Mouse (Mus musculus): Measurements from ENCODE around the gene Zfp784. TPM values are rescaled to one million over a fixed set of nuclear protein-coding genes. Genes with fewer than 3 reads are reported as not detected.
"Not testable (repeated sequence)": the region's sequence is repeated elsewhere in the genome, so short reads cannot be mapped to it uniquely, and the experiment has no call there.

Gene Zfp784
- polyA plus RNA-seq, 1 experiment, result 1.5 TPM

GRCm38 (mm10) chr7:5020000-5020681 is 18.1 kb downstream of the Zfp784 start, which contains the start of the genes Zfp865 and Ccdc106:
Gene Zfp865, plus strand, starts transcription at chr7:5020376.
Gene Ccdc106, plus strand, starts transcription at chr7:5020553.
- TF ChIP-seq MYOG (IDR thresholded peaks at IDR 0.05; ENCODE audit: control insufficient read depth in 1 of 3, insufficient read depth in 1 of 3, insufficient read length in 2 of 3, low read depth in 2 of 3) (peak in 1 of 3 experiments; percentile 7), TCF12 (IDR thresholded peaks at IDR 0.05; ENCODE audit: insufficient read depth, poor library complexity, severe bottlenecking) (no peak), POLR2AphosphoS2 (IDR thresholded peaks at IDR 0.05; ENCODE audit: insufficient read length, low read depth) (peak; percentile 89), E2F4 (IDR thresholded peaks at IDR 0.05; ENCODE audit: insufficient read depth) (no peak), SRF (IDR thresholded peaks at IDR 0.05; ENCODE audit: control insufficient read depth, insufficient read length, low read depth) (peak; percentile 18), MAX (IDR thresholded peaks at IDR 0.05; ENCODE audit: low read depth) (no peak), USF1 (IDR thresholded peaks at IDR 0.05; ENCODE audit: low read depth) (no peak), CEBPB (IDR thresholded peaks at IDR 0.05; ENCODE audit: insufficient read depth, poor library complexity, severe bottlenecking) (no peak), REST (IDR thresholded peaks at IDR 0.05; ENCODE audit: insufficient read depth, insufficient read length) (no peak), TCF3 (IDR thresholded peaks at IDR 0.05; ENCODE audit: insufficient read length, low read depth) (no peak), POLR2A (IDR thresholded peaks at IDR 0.05; ENCODE audit: insufficient read length, low read depth) (peak; percentile 70), MYOD1 (IDR thresholded peaks at IDR 0.05; ENCODE audit: control insufficient read depth in 1 of 3, insufficient read length in 2 of 3, low read depth in 2 of 3) (no peak)
- Histone ChIP-seq H3K36me3 (ENCODE audit: control insufficient read depth, insufficient read depth) (peaks cover 10% of the 10 kb centered on the region), H3K27me3 (ENCODE audit: control insufficient read depth, insufficient read depth, insufficient read length) (no peaks in the 10 kb centered on the region), H3K79me2 (ENCODE audit: control insufficient read depth, insufficient read depth) (peaks cover 52% of the 10 kb centered on the region), H3K4me3 (peak within 1 kb of the TSS; percentile 69), H3K4me2 (ENCODE audit: low read depth) (peak within 1 kb of the TSS; percentile 88), H3ac (ENCODE audit: control insufficient read depth, insufficient read length) (peak within 1 kb of the TSS; percentile 92)

DNA sequence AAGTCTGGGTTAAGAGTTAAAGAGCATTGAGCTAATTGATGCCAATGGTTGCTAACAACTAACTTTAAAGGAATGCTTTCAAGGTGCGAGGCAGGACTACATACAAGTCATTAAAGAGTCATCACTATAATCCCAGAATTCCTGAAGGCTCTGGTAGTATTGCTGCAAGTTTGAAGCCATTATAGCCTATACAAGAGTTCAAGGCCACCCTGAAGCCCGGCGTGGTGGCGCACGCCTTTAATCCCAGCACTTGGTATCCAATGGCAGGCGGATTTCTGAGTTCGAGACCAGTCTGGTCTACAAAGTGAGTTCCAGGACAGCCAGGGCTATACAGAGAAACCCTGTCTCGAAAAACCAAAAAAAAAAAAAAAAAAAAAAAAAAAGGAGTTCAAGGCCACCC is 18.7 kb downstream of the Zfp784 start:
- H3K27me3 ChIP-seq (ENCODE audit: control insufficient read depth, insufficient read depth, insufficient read length), result not testable (repeated sequence)
- Histone ChIP-seq H3K4me3 (peak overlapping the region; percentile 69), H3K79me2 (ENCODE audit: control insufficient read depth, insufficient read depth) (peaks cover 52% of the 10 kb centered on the region)

DNA sequence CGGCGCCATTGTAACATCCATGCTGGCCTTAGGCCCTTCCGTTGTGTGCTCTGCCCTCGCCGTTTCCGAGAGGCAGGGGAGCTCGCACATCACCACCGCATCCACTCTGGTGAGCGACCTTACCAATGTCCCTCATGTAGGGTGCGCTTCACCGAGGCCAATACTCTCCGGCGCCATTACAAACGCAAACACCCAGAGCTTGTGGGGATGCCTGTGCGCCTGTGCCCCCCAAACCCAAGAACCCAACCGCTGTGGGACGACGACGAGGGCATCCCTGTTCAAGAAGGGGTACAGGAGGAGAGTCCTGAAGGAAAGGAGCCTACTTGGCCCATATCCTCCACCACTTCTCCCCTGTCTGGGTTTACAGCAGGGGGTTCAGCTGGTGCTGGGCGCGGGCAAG is 20.3 kb downstream of the Zfp784 start:
- TF ChIP-seq REST (IDR thresholded peaks at IDR 0.05; ENCODE audit: insufficient read depth, insufficient read length) (no peak), POLR2AphosphoS2 (IDR thresholded peaks at IDR 0.05; ENCODE audit: insufficient read length, low read depth) (no peak), MYOD1 (IDR thresholded peaks at IDR 0.05; ENCODE audit: control insufficient read depth in 1 of 3, insufficient read length in 2 of 3, low read depth in 2 of 3) (no peak), MYOG (IDR thresholded peaks at IDR 0.05; ENCODE audit: control insufficient read depth in 1 of 3, insufficient read depth in 1 of 3, insufficient read length in 2 of 3, low read depth in 2 of 3) (no peak), CEBPB (IDR thresholded peaks at IDR 0.05; ENCODE audit: insufficient read depth, poor library complexity, severe bottlenecking) (no peak), POLR2A (IDR thresholded peaks at IDR 0.05; ENCODE audit: insufficient read length, low read depth) (no peak), TCF3 (IDR thresholded peaks at IDR 0.05; ENCODE audit: insufficient read length, low read depth) (no peak), E2F4 (IDR thresholded peaks at IDR 0.05; ENCODE audit: insufficient read depth) (no peak), MAX (IDR thresholded peaks at IDR 0.05; ENCODE audit: low read depth) (no peak)
- Histone ChIP-seq H3K79me2 (ENCODE audit: control insufficient read depth, insufficient read depth) (peaks cover 44% of the 10 kb centered on the region), H3K27me3 (ENCODE audit: control insufficient read depth, insufficient read depth, insufficient read length) (no peaks in the 10 kb centered on the region), H3ac (ENCODE audit: control insufficient read depth, insufficient read length) (no peak overlapping the region), H3K4me3 (no peak overlapping the region), H3K36me3 (ENCODE audit: control insufficient read depth, insufficient read depth) (no peaks in the 10 kb centered on the region), H3K4me2 (ENCODE audit: low read depth) (no peak overlapping the region)

More for the DNA sequence above, 18.7 kb downstream of the Zfp784 start:
- peak overlapping the region; percentile 70 for H3K4me2 ChIP-seq (ENCODE audit: low read depth)
- not testable (repeated sequence) for H3K36me3 ChIP-seq (ENCODE audit: control insufficient read depth, insufficient read depth); H3ac ChIP-seq (ENCODE audit: control insufficient read depth, insufficient read length)

DNA sequence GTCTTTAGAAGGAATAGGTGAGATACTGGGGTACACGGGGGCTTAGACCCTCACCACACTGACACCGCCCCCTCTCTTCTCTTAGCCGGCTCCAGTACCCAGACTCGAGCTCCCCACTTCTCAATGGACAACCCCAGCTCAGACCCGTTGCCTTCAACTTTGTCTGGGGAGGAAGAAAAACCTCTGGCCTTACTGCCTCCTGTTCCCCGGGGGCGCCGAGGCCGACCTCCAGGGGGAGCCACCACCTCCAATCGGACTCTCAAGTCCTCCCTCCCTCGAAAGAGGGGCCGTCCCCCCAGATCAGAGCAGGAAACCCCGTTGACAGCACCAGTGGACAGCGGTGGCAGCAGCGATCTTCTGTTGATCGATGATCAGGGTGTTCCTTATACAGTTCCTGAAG is 20.9 kb downstream of the Zfp784 start:
- Histone ChIP-seq H3ac (ENCODE audit: control insufficient read depth, insufficient read length) (no peak overlapping the region), H3K4me3 (no peak overlapping the region), H3K27me3 (ENCODE audit: control insufficient read depth, insufficient read depth, insufficient read length) (no peaks in the 10 kb centered on the region), H3K4me2 (ENCODE audit: low read depth) (no peak overlapping the region), H3K79me2 (ENCODE audit: control insufficient read depth, insufficient read depth) (peaks cover 41% of the 10 kb centered on the region), H3K36me3 (ENCODE audit: control insufficient read depth, insufficient read depth) (no peaks in the 10 kb centered on the region)
- TF ChIP-seq USF1 (IDR thresholded peaks at IDR 0.05; ENCODE audit: low read depth), result no peak
- no peak for TF ChIP-seq POLR2AphosphoS2 (IDR thresholded peaks at IDR 0.05; ENCODE audit: insufficient read length, low read depth)
- TF ChIP-seq TCF3 (IDR thresholded peaks at IDR 0.05; ENCODE audit: insufficient read length, low read depth), result no peak
- no peak for TF ChIP-seq E2F4 (IDR thresholded peaks at IDR 0.05; ENCODE audit: insufficient read depth)
- no peak for TF ChIP-seq CEBPB (IDR thresholded peaks at IDR 0.05; ENCODE audit: insufficient read depth, poor library complexity, severe bottlenecking)
- no peak for TF ChIP-seq MYOG (IDR thresholded peaks at IDR 0.05; ENCODE audit: control insufficient read depth in 1 of 3, insufficient read depth in 1 of 3, insufficient read length in 2 of 3, low read depth in 2 of 3)
- no peak for TF ChIP-seq MYOD1 (IDR thresholded peaks at IDR 0.05; ENCODE audit: control insufficient read depth in 1 of 3, insufficient read length in 2 of 3, low read depth in 2 of 3)
- no peak for TF ChIP-seq REST (IDR thresholded peaks at IDR 0.05; ENCODE audit: insufficient read depth, insufficient read length)
- no peak for TF ChIP-seq POLR2A (IDR thresholded peaks at IDR 0.05; ENCODE audit: insufficient read length, low read depth)
- TF ChIP-seq TCF12 (IDR thresholded peaks at IDR 0.05; ENCODE audit: insufficient read depth, poor library complexity, severe bottlenecking), result no peak

- Histone ChIP-seq H3K36me3 (ENCODE audit: control insufficient read depth, insufficient read depth) (no peaks in the 10 kb centered on the region), H3ac (ENCODE audit: control insufficient read depth, insufficient read length) (no peak overlapping the region), H3K27me3 (ENCODE audit: control insufficient read depth, insufficient read depth, insufficient read length) (no peaks in the 10 kb centered on the region), H3K4me2 (ENCODE audit: low read depth) (no peak overlapping the region), H3K4me3 (no peak overlapping the region), H3K79me2 (ENCODE audit: control insufficient read depth, insufficient read depth) (peaks cover 37% of the 10 kb centered on the region)
- no peak for TF ChIP-seq USF1 (IDR thresholded peaks at IDR 0.05; ENCODE audit: low read depth)
- no peak for TF ChIP-seq REST (IDR thresholded peaks at IDR 0.05; ENCODE audit: insufficient read depth, insufficient read length)
- TF ChIP-seq TCF3 (IDR thresholded peaks at IDR 0.05; ENCODE audit: insufficient read length, low read depth), result no peak
- TF ChIP-seq MAX (IDR thresholded peaks at IDR 0.05; ENCODE audit: low read depth), result no peak
- TF ChIP-seq CEBPB (IDR thresholded peaks at IDR 0.05; ENCODE audit: insufficient read depth, poor library complexity, severe bottlenecking), result no peak
- no peak for TF ChIP-seq E2F4 (IDR thresholded peaks at IDR 0.05; ENCODE audit: insufficient read depth)
- TF ChIP-seq POLR2AphosphoS2 (IDR thresholded peaks at IDR 0.05; ENCODE audit: insufficient read length, low read depth), result no peak
- no peak for TF ChIP-seq MYOG (IDR thresholded peaks at IDR 0.05; ENCODE audit: control insufficient read depth in 1 of 3, insufficient read depth in 1 of 3, insufficient read length in 2 of 3, low read depth in 2 of 3)
- no peak for TF ChIP-seq MYOD1 (IDR thresholded peaks at IDR 0.05; ENCODE audit: control insufficient read depth in 1 of 3, insufficient read length in 2 of 3, low read depth in 2 of 3)
- no peak for TF ChIP-seq POLR2A (IDR thresholded peaks at IDR 0.05; ENCODE audit: insufficient read length, low read depth)
- no peak for TF ChIP-seq SRF (IDR thresholded peaks at IDR 0.05; ENCODE audit: control insufficient read depth, insufficient read length, low read depth)
- TF ChIP-seq TCF12 (IDR thresholded peaks at IDR 0.05; ENCODE audit: insufficient read depth, poor library complexity, severe bottlenecking), result no peak
Observed at GRCm38 (mm10) chr7:5016920-5017319, 21.3 kb downstream of the Zfp784 start.

Measured in myocyte (in vitro differentiated cells).